Mouse (Mus musculus): ENCODE measurements at regions not wholly inside any gene's neighbourhood (a gene's known extent, or its start where the extent isn't known, plus 50 kb on each side); places are given as distances from the start of the nearest gene placed in this dataset.

GRCm38 (mm10) chr1:194107271-194107938, 510.6 kb upstream of the Plxna2 start:
- no peak overlapping the region for H3K4me3 ChIP-seq (ENCODE audit: low read depth, low read length)
- H3K36me3 ChIP-seq (ENCODE audit: insufficient read depth), result no peaks in the 10 kb centered on the region
- no peaks in the 10 kb centered on the region for H3K4me1 ChIP-seq (ENCODE audit: insufficient read depth)
- ATAC-seq (ENCODE audit: insufficient read depth) (no peak), DNase-seq (no peak)
- TF ChIP-seq CTCF (IDR thresholded peaks at IDR 0.05; ENCODE audit: low read depth), result no peak
- no peaks in the 10 kb centered on the region for H3K9me3 ChIP-seq (ENCODE audit: low read depth, low read length)
- H3K4me2 ChIP-seq, result no peak overlapping the region
- no peaks in the 10 kb centered on the region for H3K27me3 ChIP-seq (ENCODE audit: insufficient read depth, low read length)
- H3K9ac ChIP-seq, result no peak overlapping the region
- no peak overlapping the region for H3K27ac ChIP-seq (ENCODE audit: low read depth)
- WGBS, result 66% methylated on average over 3 of the region's 3 CpGs

DNA sequence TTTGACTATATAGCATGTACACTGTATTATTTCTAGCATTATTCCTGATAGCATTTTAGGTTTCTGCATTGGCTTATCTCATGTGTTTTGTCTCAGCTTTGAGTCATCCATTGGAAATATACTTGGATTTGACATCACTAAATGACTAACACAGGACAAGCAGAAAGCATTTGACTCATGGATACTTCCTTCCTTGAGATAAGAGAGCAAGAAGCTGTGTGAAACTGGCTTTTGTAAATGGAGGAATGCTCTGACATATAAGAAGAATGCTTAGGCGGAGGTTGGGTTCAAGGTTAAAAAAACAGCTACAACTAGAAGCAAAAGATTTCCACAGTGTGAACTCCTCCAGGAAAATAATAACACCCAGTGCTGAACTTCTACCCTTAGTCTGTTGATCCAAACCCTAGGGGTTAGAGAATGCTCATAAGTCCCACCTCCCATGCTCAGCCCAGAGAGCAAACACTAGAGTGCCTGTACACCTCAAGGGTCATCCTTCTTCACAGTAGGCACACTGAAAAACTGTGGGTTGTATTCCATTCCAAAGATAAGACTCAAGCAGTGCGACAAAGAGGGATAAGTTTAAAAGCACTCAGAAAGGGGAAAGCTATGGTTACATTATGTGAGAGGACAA, 528.0 kb upstream of the Plxna2 start:
- no peaks in the 10 kb centered on the region for H3K9me3 ChIP-seq (ENCODE audit: low read depth, low read length)
- DNase-seq (no peak), ATAC-seq (ENCODE audit: insufficient read depth) (peak; percentile 31; the same call in 1 of the 2 replicates)
- WGBS, result 45% methylated on average over 2 of the region's 2 CpGs
- no peak overlapping the region for H3K4me2 ChIP-seq
- no peaks in the 10 kb centered on the region for H3K36me3 ChIP-seq (ENCODE audit: insufficient read depth)
- H3K4me3 ChIP-seq (ENCODE audit: low read depth, low read length), result no peak overlapping the region
- no peak overlapping the region for H3K9ac ChIP-seq
- H3K27me3 ChIP-seq (ENCODE audit: insufficient read depth, low read length), result no peaks in the 10 kb centered on the region
- no peak overlapping the region for H3K27ac ChIP-seq (ENCODE audit: low read depth)
- no peaks in the 10 kb centered on the region for H3K4me1 ChIP-seq (ENCODE audit: insufficient read depth)
- no peak for TF ChIP-seq CTCF (IDR thresholded peaks at IDR 0.05; ENCODE audit: low read depth)

- no peaks in the 10 kb centered on the region for H3K4me1 ChIP-seq (ENCODE audit: insufficient read depth)
- DNase-seq, result no peak
- no peak for TF ChIP-seq CTCF (IDR thresholded peaks at IDR 0.05; ENCODE audit: low read depth)
These were observed 559.5 kb upstream of the Plxna2 start for GRCm38 (mm10) chr1:194058512-194058911.

GRCm38 (mm10) chr1:194056544-194056943, 561.5 kb upstream of the Plxna2 start:
- Histone ChIP-seq H3K27me3 (ENCODE audit: insufficient read depth, low read length) (no peaks in the 10 kb centered on the region), H3K9me3 (ENCODE audit: low read depth, low read length) (no peaks in the 10 kb centered on the region), H3K36me3 (ENCODE audit: insufficient read depth) (no peaks in the 10 kb centered on the region), H3K27ac (ENCODE audit: low read depth) (no peak overlapping the region), H3K9ac (no peak overlapping the region), H3K4me2 (no peak overlapping the region), H3K4me3 (ENCODE audit: low read depth, low read length) (no peak overlapping the region), H3K4me1 (ENCODE audit: insufficient read depth) (no peaks in the 10 kb centered on the region)
- no peak for ATAC-seq (ENCODE audit: insufficient read depth)
- no peak for DNase-seq
- whole genome bisulfite sequencing, result 14% methylated on average over 1 of the region's 1 CpGs
- TF ChIP-seq CTCF (IDR thresholded peaks at IDR 0.05; ENCODE audit: low read depth), result no peak

More at GRCm38 (mm10) chr1:194058512-194058911, 559.5 kb upstream of the Plxna2 start:
- Histone ChIP-seq H3K4me2 (no peak overlapping the region), H3K36me3 (ENCODE audit: insufficient read depth) (no peaks in the 10 kb centered on the region), H3K4me3 (ENCODE audit: low read depth, low read length) (no peak overlapping the region), H3K9me3 (ENCODE audit: low read depth, low read length) (no peaks in the 10 kb centered on the region), H3K9ac (no peak overlapping the region), H3K27ac (ENCODE audit: low read depth) (no peak overlapping the region), H3K27me3 (ENCODE audit: insufficient read depth, low read length) (no peaks in the 10 kb centered on the region)
- 69% methylated on average over 5 of the region's 5 CpGs for WGBS
- no peak for ATAC-seq (ENCODE audit: insufficient read depth)

DNA sequence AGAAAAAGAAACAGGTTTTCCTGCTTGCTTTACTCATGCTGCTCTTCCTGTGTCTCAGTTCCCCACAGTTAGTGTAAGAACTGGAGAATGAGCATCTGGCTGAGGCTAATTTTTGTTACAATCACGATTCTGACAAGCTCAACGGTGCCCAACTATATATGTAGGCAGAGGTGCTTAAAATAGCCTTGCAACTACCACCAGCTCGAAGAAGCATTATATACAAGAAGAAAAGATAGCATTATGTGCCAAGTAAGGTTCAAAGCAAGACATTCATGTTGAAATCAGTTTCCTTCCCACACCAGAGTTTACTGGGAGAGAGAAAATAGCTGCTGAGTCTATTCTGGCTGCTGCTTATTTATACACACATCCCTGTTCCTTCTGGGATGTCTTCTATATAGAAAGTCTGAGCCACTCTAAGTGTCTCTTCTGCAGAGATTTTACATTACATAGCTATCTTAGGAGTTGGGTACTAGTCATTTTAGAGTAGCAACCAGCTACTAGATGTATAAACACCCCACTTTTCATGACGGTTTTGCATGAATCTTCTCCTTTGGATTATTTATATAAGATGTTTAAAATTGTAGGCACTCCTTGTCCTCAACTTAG, 568.2 kb upstream of the Plxna2 start:
- Histone ChIP-seq H3K9me3 (ENCODE audit: low read depth, low read length) (no peaks in the 10 kb centered on the region), H3K27me3 (ENCODE audit: insufficient read depth, low read length) (no peaks in the 10 kb centered on the region), H3K4me1 (ENCODE audit: insufficient read depth) (no peaks in the 10 kb centered on the region), H3K27ac (ENCODE audit: low read depth) (no peak overlapping the region), H3K4me2 (no peak overlapping the region), H3K4me3 (ENCODE audit: low read depth, low read length) (no peak overlapping the region), H3K9ac (no peak overlapping the region), H3K36me3 (ENCODE audit: insufficient read depth) (no peaks in the 10 kb centered on the region)
- TF ChIP-seq CTCF (IDR thresholded peaks at IDR 0.05; ENCODE audit: low read depth), result no peak
- 42% methylated on average over 4 of the region's 4 CpGs for WGBS
- ATAC-seq (ENCODE audit: insufficient read depth) (no peak), DNase-seq (no peak)

- Histone ChIP-seq H3K27ac (ENCODE audit: low read depth) (no peak overlapping the region), H3K9ac (no peak overlapping the region), H3K9me3 (ENCODE audit: low read depth, low read length) (no peaks in the 10 kb centered on the region), H3K4me1 (ENCODE audit: insufficient read depth) (no peaks in the 10 kb centered on the region), H3K4me2 (no peak overlapping the region), H3K27me3 (ENCODE audit: insufficient read depth, low read length) (no peaks in the 10 kb centered on the region), H3K4me3 (ENCODE audit: low read depth, low read length) (no peak overlapping the region), H3K36me3 (ENCODE audit: insufficient read depth) (no peaks in the 10 kb centered on the region)
- WGBS, result 43% methylated on average over 8 of the region's 8 CpGs
- TF ChIP-seq CTCF (IDR thresholded peaks at IDR 0.05; ENCODE audit: low read depth), result no peak
- ATAC-seq (ENCODE audit: insufficient read depth) (no peak), DNase-seq (no peak)
These were observed 576.3 kb upstream of the Plxna2 start for GRCm38 (mm10) chr1:194041393-194042352.

All from lung, embryonic 14.5 days (tissue).